Mouse (Mus musculus): ENCODE measurements around the gene Spaca4. TPM values are rescaled to one million over a fixed set of nuclear protein-coding genes. Genes with fewer than 3 reads are reported as not detected.

Gene Spaca4
- polyA plus RNA-seq, 1 experiment from 2014 or later, result not detected

- no peak overlapping the region for H3K4me2 ChIP-seq (replicated peaks; ENCODE audit: low read depth, low read length)
- H3K36me3 ChIP-seq (ENCODE audit: control insufficient read depth, insufficient read depth, low read length), result no peaks in the 10 kb centered on the region
- no peak overlapping the region for H3K27ac ChIP-seq (ENCODE audit: low read depth, low read length)
- H3K4me1 ChIP-seq (ENCODE audit: control insufficient read depth, insufficient read depth, low read length), result no peaks in the 10 kb centered on the region
- H3K4me3 ChIP-seq (ENCODE audit: low read length), result no peak overlapping the region
- H3K9me3 ChIP-seq (ENCODE audit: control insufficient read depth, low read length), result no peaks in the 10 kb centered on the region
- 94% methylated on average over 12 of the region's 12 CpGs for WGBS
- ATAC-seq (ENCODE audit: low FRiP score, low TSS enrichment), result no peak
- H3K27me3 ChIP-seq (ENCODE audit: control insufficient read depth, insufficient read depth, low read length), result no peaks in the 10 kb centered on the region
- no peak overlapping the region for H3K9ac ChIP-seq (ENCODE audit: low read depth, low read length)
Measured at GRCm38 (mm10) chr7:45741308-45741707, 15.7 kb upstream of the Spaca4 start.

GRCm38 (mm10) chr7:45739820-45740219 is 14.2 kb upstream of the Spaca4 start:
- no peaks in the 10 kb centered on the region for H3K27me3 ChIP-seq (ENCODE audit: control insufficient read depth, insufficient read depth, low read length)
- no peaks in the 10 kb centered on the region for H3K9me3 ChIP-seq (ENCODE audit: control insufficient read depth, low read length)
- no peak overlapping the region for H3K4me2 ChIP-seq (replicated peaks; ENCODE audit: low read depth, low read length)
- no peaks in the 10 kb centered on the region for H3K4me1 ChIP-seq (ENCODE audit: control insufficient read depth, insufficient read depth, low read length)
- no peak overlapping the region for H3K9ac ChIP-seq (ENCODE audit: low read depth, low read length)
- 71% methylated on average over 10 of the region's 10 CpGs for WGBS
- ATAC-seq (ENCODE audit: low FRiP score, low TSS enrichment), result peak; percentile 32; the same call in 1 of the 2 replicates
- H3K36me3 ChIP-seq (ENCODE audit: control insufficient read depth, insufficient read depth, low read length), result no peaks in the 10 kb centered on the region
- H3K27ac ChIP-seq (ENCODE audit: low read depth, low read length), result no peak overlapping the region
- no peak overlapping the region for H3K4me3 ChIP-seq (ENCODE audit: low read length)

- Histone ChIP-seq H3K9ac (ENCODE audit: low read depth, low read length) (no peak overlapping the region), H3K27ac (ENCODE audit: low read depth, low read length) (no peak overlapping the region), H3K4me2 (replicated peaks; ENCODE audit: low read depth, low read length) (no peak overlapping the region), H3K36me3 (ENCODE audit: control insufficient read depth, insufficient read depth, low read length) (no peaks in the 10 kb centered on the region), H3K4me1 (ENCODE audit: control insufficient read depth, insufficient read depth, low read length) (no peaks in the 10 kb centered on the region), H3K9me3 (ENCODE audit: control insufficient read depth, low read length) (no peaks in the 10 kb centered on the region), H3K4me3 (ENCODE audit: low read length) (no peak overlapping the region), H3K27me3 (ENCODE audit: control insufficient read depth, insufficient read depth, low read length) (no peaks in the 10 kb centered on the region)
- 7% methylated on average over 9 of the region's 9 CpGs for WGBS
- peak; percentile 83 for ATAC-seq (ENCODE audit: low FRiP score, low TSS enrichment)
Measured at GRCm38 (mm10) chr7:45739162-45739763, 13.7 kb upstream of the Spaca4 start.

GRCm38 (mm10) chr7:45733477-45733876 is 7.9 kb upstream of the Spaca4 start:
- Histone ChIP-seq H3K9ac (ENCODE audit: low read depth, low read length) (no peak overlapping the region), H3K36me3 (ENCODE audit: control insufficient read depth, insufficient read depth, low read length) (no peaks in the 10 kb centered on the region; the same call in 1 of the 2 replicates), H3K4me2 (replicated peaks; ENCODE audit: low read depth, low read length) (no peak overlapping the region), H3K9me3 (ENCODE audit: control insufficient read depth, low read length) (no peaks in the 10 kb centered on the region), H3K27ac (ENCODE audit: low read depth, low read length) (no peak overlapping the region), H3K4me1 (ENCODE audit: control insufficient read depth, insufficient read depth, low read length) (peaks cover 8% of the 10 kb centered on the region; the same call in 1 of the 2 replicates), H3K4me3 (ENCODE audit: low read length) (no peak overlapping the region), H3K27me3 (ENCODE audit: control insufficient read depth, insufficient read depth, low read length) (no peaks in the 10 kb centered on the region)
- WGBS, result 64% methylated on average over 5 of the region's 5 CpGs
- ATAC-seq (ENCODE audit: low FRiP score, low TSS enrichment), result no peak

GRCm38 (mm10) chr7:45730727-45731431 is 5.3 kb upstream of the Spaca4 start:
- ATAC-seq (ENCODE audit: low FRiP score, low TSS enrichment), result peak; percentile 44
- H3K27me3 ChIP-seq (ENCODE audit: control insufficient read depth, insufficient read depth, low read length), result no peaks in the 10 kb centered on the region
- 16% methylated on average over 16 of the region's 16 CpGs for WGBS
- H3K36me3 ChIP-seq (ENCODE audit: control insufficient read depth, insufficient read depth, low read length), result peaks cover 18% of the 10 kb centered on the region
- H3K9me3 ChIP-seq (ENCODE audit: control insufficient read depth, low read length), result no peaks in the 10 kb centered on the region
- no peak overlapping the region; the same call in 1 of the 2 replicates for H3K27ac ChIP-seq (ENCODE audit: low read depth, low read length)
- H3K4me2 ChIP-seq (replicated peaks; ENCODE audit: low read depth, low read length), result no peak overlapping the region
- no peak overlapping the region for H3K9ac ChIP-seq (ENCODE audit: low read depth, low read length)
- no peak overlapping the region for H3K4me3 ChIP-seq (ENCODE audit: low read length)
- peaks cover 8% of the 10 kb centered on the region; the same call in 1 of the 2 replicates for H3K4me1 ChIP-seq (ENCODE audit: control insufficient read depth, insufficient read depth, low read length)

GRCm38 (mm10) chr7:45727625-45728024 is 2.0 kb upstream of the Spaca4 start:
- no peak for ATAC-seq (ENCODE audit: low FRiP score, low TSS enrichment)
- H3K9ac ChIP-seq (ENCODE audit: low read depth, low read length), result no peak overlapping the region
- no peaks in the 10 kb centered on the region for H3K27me3 ChIP-seq (ENCODE audit: control insufficient read depth, insufficient read depth, low read length)
- no peaks in the 10 kb centered on the region for H3K9me3 ChIP-seq (ENCODE audit: control insufficient read depth, low read length)
- H3K36me3 ChIP-seq (ENCODE audit: control insufficient read depth, insufficient read depth, low read length), result peaks cover 51% of the 10 kb centered on the region
- H3K4me1 ChIP-seq (ENCODE audit: control insufficient read depth, insufficient read depth, low read length), result peaks cover 8% of the 10 kb centered on the region; the same call in 1 of the 2 replicates
- H3K4me2 ChIP-seq (replicated peaks; ENCODE audit: low read depth, low read length), result no peak overlapping the region
- H3K4me3 ChIP-seq (ENCODE audit: low read length), result no peak overlapping the region
- 62% methylated on average over 3 of the region's 3 CpGs for WGBS
- H3K27ac ChIP-seq (ENCODE audit: low read depth, low read length), result no peak overlapping the region

GRCm38 (mm10) chr7:45726419-45726818 is 806 bp upstream of the Spaca4 start:
- Histone ChIP-seq H3K9ac (ENCODE audit: low read depth, low read length) (no peak overlapping the region), H3K9me3 (ENCODE audit: control insufficient read depth, low read length) (no peaks in the 10 kb centered on the region), H3K4me3 (ENCODE audit: low read length) (no peak overlapping the region), H3K27me3 (ENCODE audit: control insufficient read depth, insufficient read depth, low read length) (no peaks in the 10 kb centered on the region), H3K27ac (ENCODE audit: low read depth, low read length) (no peak overlapping the region), H3K36me3 (ENCODE audit: control insufficient read depth, insufficient read depth, low read length) (peaks cover 63% of the 10 kb centered on the region), H3K4me1 (ENCODE audit: control insufficient read depth, insufficient read depth, low read length) (peaks cover 8% of the 10 kb centered on the region; the same call in 1 of the 2 replicates), H3K4me2 (replicated peaks; ENCODE audit: low read depth, low read length) (no peak overlapping the region)
- 92% methylated on average over 10 of the region's 10 CpGs for WGBS
- no peak for ATAC-seq (ENCODE audit: low FRiP score, low TSS enrichment)

- no peak for ATAC-seq (ENCODE audit: low FRiP score, low TSS enrichment)
- WGBS, result 92% methylated on average over 9 of the region's 9 CpGs
- Histone ChIP-seq H3K36me3 (ENCODE audit: control insufficient read depth, insufficient read depth, low read length) (peaks cover 75% of the 10 kb centered on the region), H3K9me3 (ENCODE audit: control insufficient read depth, low read length) (no peaks in the 10 kb centered on the region), H3K4me3 (ENCODE audit: low read length) (no peak overlapping the region), H3K4me2 (replicated peaks; ENCODE audit: low read depth, low read length) (no peak overlapping the region), H3K27ac (ENCODE audit: low read depth, low read length) (no peak overlapping the region), H3K27me3 (ENCODE audit: control insufficient read depth, insufficient read depth, low read length) (no peaks in the 10 kb centered on the region), H3K4me1 (ENCODE audit: control insufficient read depth, insufficient read depth, low read length) (no peaks in the 10 kb centered on the region), H3K9ac (ENCODE audit: low read depth, low read length) (no peak overlapping the region)
Measured at GRCm38 (mm10) chr7:45725151-45725550, 462 bp downstream of the Spaca4 start.

GRCm38 (mm10) chr7:45723781-45724180 is 1.8 kb downstream of the Spaca4 start:
- 84% methylated on average over 14 of the region's 14 CpGs for WGBS
- H3K27me3 ChIP-seq (ENCODE audit: control insufficient read depth, insufficient read depth, low read length), result no peaks in the 10 kb centered on the region
- H3K9ac ChIP-seq (ENCODE audit: low read depth, low read length), result no peak overlapping the region
- no peak overlapping the region for H3K4me2 ChIP-seq (replicated peaks; ENCODE audit: low read depth, low read length)
- H3K27ac ChIP-seq (ENCODE audit: low read depth, low read length), result no peak overlapping the region
- H3K4me1 ChIP-seq (ENCODE audit: control insufficient read depth, insufficient read depth, low read length), result peaks cover 12% of the 10 kb centered on the region
- no peak overlapping the region for H3K4me3 ChIP-seq (ENCODE audit: low read length)
- H3K36me3 ChIP-seq (ENCODE audit: control insufficient read depth, insufficient read depth, low read length), result peaks cover 86% of the 10 kb centered on the region
- no peak for ATAC-seq (ENCODE audit: low FRiP score, low TSS enrichment)
- H3K9me3 ChIP-seq (ENCODE audit: control insufficient read depth, low read length), result no peaks in the 10 kb centered on the region
